In the genomic region with DNA sequence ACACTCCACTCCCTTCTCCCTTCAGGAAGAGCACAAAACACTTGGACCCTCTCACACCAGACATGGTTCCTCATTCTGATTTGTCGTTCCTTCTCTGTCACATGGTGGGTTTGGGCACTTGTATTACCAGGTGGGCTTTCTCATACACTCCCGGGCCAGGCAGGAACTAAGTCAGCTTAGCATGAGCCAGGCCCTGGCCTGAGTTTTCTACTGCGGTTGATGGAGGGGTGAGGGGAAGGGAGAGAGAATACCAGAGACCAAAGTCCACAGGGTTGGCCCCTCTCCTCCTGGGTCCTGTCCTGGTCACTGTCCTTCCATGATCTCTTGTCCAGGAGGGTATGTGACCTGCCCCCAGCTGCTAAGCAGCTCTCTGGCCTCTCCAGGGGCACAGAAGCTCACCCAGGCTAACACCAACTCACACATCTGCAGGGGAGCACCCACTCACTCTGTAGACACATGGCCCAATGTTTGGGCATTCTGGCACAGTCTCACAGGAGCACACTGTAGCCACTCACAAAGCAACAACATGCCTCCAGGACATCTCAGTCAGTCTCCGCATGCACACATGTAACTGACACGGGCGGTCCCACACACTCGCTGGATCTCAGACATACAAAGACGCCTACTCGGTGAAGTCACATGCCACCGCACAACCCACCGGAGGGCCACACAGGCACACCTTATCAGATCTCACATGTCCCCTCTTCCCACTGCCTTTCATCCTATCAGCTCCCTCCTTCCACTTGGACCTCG, we compare ENCODE assay signal across 9 mouse cellular contexts. TPM values are rescaled to one million over a fixed set of nuclear protein-coding genes. Genes with fewer than 3 reads are reported as not detected.
A peak's percentile ranks its signal among the peaks of the same experiment; 100 is the strongest.
DNase-seq lines count a peak whose midpoint lies in the region; ATAC-seq and TF ChIP-seq lines count a peak whose summit lies in the region.
"Had no signal": no experiment of that assay in that cellular context is flagged by ENCODE, and none has a peak within 500 bp of the region (broad histone marks: within the 10 kb centered on the region; RNA-seq: fewer than 3 reads in every experiment).

No protein-coding gene starts in this region.

- peak overlapping the region; percentile 69; the same call in 1 of the 2 replicates for H3K27ac ChIP-seq in cerebellum, adult 2 months (ENCODE audit: insufficient read depth, low read length)
- peak overlapping the region; percentile 100 for H3K27ac ChIP-seq in forebrain, postnatal 0 days (ENCODE audit: low read depth, low read length)
- peak overlapping the region; percentile 97 for H3K27ac ChIP-seq in kidney, adult 2 months (ENCODE audit: insufficient read depth, low read depth, low read length)
- peak overlapping the region; percentile 100 for H3K27ac ChIP-seq in limb, embryonic 13.5 days

- WGBS in cerebellum, adult 2 months = under 1% methylated on average over 12 of the region's 12 CpGs
- WGBS in forebrain, postnatal 0 days = under 1% methylated on average over 12 of the region's 12 CpGs
- WGBS in kidney, adult 2 months = 4% methylated on average over 12 of the region's 12 CpGs
- WGBS in limb, embryonic 13.5 days = 4% methylated on average over 12 of the region's 12 CpGs

- no peak for TF ChIP-seq POLR2A in cerebellum, adult 2 months (IDR thresholded peaks at IDR 0.05; ENCODE audit: borderline replicate concordance, insufficient read depth, low read length)
- no peak for TF ChIP-seq POLR2A in kidney, adult 2 months (IDR thresholded peaks at IDR 0.05; ENCODE audit: low read depth, low read length)

- no peak for ATAC-seq in forebrain, postnatal 0 days
- ATAC-seq in limb, embryonic 13.5 days (ENCODE audit: low FRiP score, low read depth) = no peak
- ATAC-seq in megakaryocyte-erythroid progenitor cell, adult 5-6 weeks (replicated peaks; ENCODE audit: low FRiP score, low TSS enrichment, poor library complexity, severe bottlenecking) = no peak

- H3K27me3 ChIP-seq in cerebellum, adult 2 months (ENCODE audit: control insufficient read depth, insufficient read depth, low read length) = no peaks in the 10 kb centered on the region
- H3K27me3 ChIP-seq in forebrain, postnatal 0 days (ENCODE audit: insufficient read depth, low read length) = no peaks in the 10 kb centered on the region
- no peaks in the 10 kb centered on the region for H3K27me3 ChIP-seq in kidney, adult 2 months (replicated peaks; ENCODE audit: control insufficient read depth, insufficient read depth, low read length)
- no peaks in the 10 kb centered on the region; the same call in 1 of the 2 replicates for H3K27me3 ChIP-seq in limb, embryonic 13.5 days
- H3K27me3 ChIP-seq: Patski had no signal

- peaks cover 23% of the 10 kb centered on the region for H3K36me3 ChIP-seq in forebrain, postnatal 0 days (ENCODE audit: insufficient read depth)
- peaks cover 3% of the 10 kb centered on the region; the same call in 1 of the 2 replicates for H3K36me3 ChIP-seq in kidney, adult 2 months (ENCODE audit: control insufficient read depth, insufficient read depth, low read length)
- H3K36me3 ChIP-seq in limb, embryonic 13.5 days = peaks cover 29% of the 10 kb centered on the region

- H3K9me3 ChIP-seq in forebrain, postnatal 0 days (ENCODE audit: low read length) = no peaks in the 10 kb centered on the region
- H3K9me3 ChIP-seq in limb, embryonic 13.5 days = no peaks in the 10 kb centered on the region

- DNase-seq in cerebellum, adult 2 months = peak; percentile 49 to 58
- no peak for DNase-seq in cerebellum, adult 11 months
- DNase-seq in T-cell, adult 2 months (ENCODE audit: low spot score) = peak; percentile 40
- peak; percentile 67 for DNase-seq in forebrain, postnatal 0 days
- peak; percentile 88 for DNase-seq in kidney, adult 2 months
- DNase-seq in right cerebral cortex, adult 2 months (ENCODE audit: low spot score in 2 of 2) = peak; percentile 75 to 81

- H3K4me1 ChIP-seq in cerebellum, adult 2 months (ENCODE audit: control insufficient read depth, insufficient read depth, low read length) = peaks cover 11% of the 10 kb centered on the region
- H3K4me1 ChIP-seq in forebrain, postnatal 0 days (ENCODE audit: insufficient read depth) = peaks cover 14% of the 10 kb centered on the region; the same call in 1 of the 2 replicates
- peaks cover 26% of the 10 kb centered on the region for H3K4me1 ChIP-seq in kidney, adult 2 months (ENCODE audit: control insufficient read depth, insufficient read depth, low read length)
- H3K4me1 ChIP-seq in limb, embryonic 13.5 days = peaks cover 66% of the 10 kb centered on the region

- peak overlapping the region; percentile 100 for H3K9ac ChIP-seq in forebrain, postnatal 0 days
- H3K9ac ChIP-seq in limb, embryonic 13.5 days = peak overlapping the region; percentile 100

- TF ChIP-seq CTCF in cerebellum, adult 2 months (IDR thresholded peaks at IDR 0.05; ENCODE audit: borderline replicate concordance, insufficient read depth, low read depth, low read length) = no peak
- TF ChIP-seq CTCF in forebrain, postnatal 0 days (IDR thresholded peaks at IDR 0.05; ENCODE audit: low read depth) = peak; percentile 0; the same call in 1 of the 2 replicates
- no peak for TF ChIP-seq CTCF in kidney, adult 2 months (conservative IDR thresholded peaks at IDR 0.05; ENCODE audit: insufficient read depth, insufficient read length, low read depth, low read length)

- peak overlapping the region; percentile 85 for H3K4me3 ChIP-seq in cerebellum, adult 2 months (replicated peaks; ENCODE audit: insufficient read depth, low read depth, low read length)
- peak overlapping the region; percentile 100 for H3K4me3 ChIP-seq in forebrain, postnatal 0 days (ENCODE audit: low read depth, low read length)
- H3K4me3 ChIP-seq in kidney, adult 2 months (ENCODE audit: insufficient read depth, low read depth, low read length) = peak overlapping the region; percentile 96
- H3K4me3 ChIP-seq in limb, embryonic 13.5 days = peak overlapping the region; percentile 90

- peak overlapping the region; percentile 96 for H3K4me2 ChIP-seq in forebrain, postnatal 0 days (ENCODE audit: low read depth)
- peak overlapping the region; percentile 100 for H3K4me2 ChIP-seq in limb, embryonic 13.5 days (replicated peaks)

RNA-seq across cellular contexts. Expression of a gene that starts 3.8 kb away (rescaled TPM):
- 958 and 983 TPM in 2 replicates for polyA plus RNA-seq in cerebellum, adult 2 months (2012; rRNA removed)
- 722 and 784 TPM in 2 replicates for total RNA-seq in forebrain, postnatal 0 days (2014; rRNA removed)
- polyA plus RNA-seq in forebrain, postnatal 0 days (2015; fragmentation: Nextera tagmentation; extraction: Ambion mirVana) = 1,090 and 1,099 TPM in 2 replicates
- 1,732 and 2,839 TPM in 2 replicates for polyA plus RNA-seq in kidney, adult 2 months (2012; rRNA removed)
- polyA plus RNA-seq in limb, embryonic 13.5 days (2015; fragmentation: Nextera tagmentation; extraction: Ambion mirVana) = 303 and 321 TPM in 2 replicates
- total RNA-seq in megakaryocyte-erythroid progenitor cell, adult 5-6 weeks (2014; fragmentation: Nextera tagmentation) = 5.3 and 30.7 TPM in 2 replicates
- total RNA-seq in megakaryocyte-erythroid progenitor cell, adult 5-6 weeks (2017) = 21.6 and 22.1 TPM in 2 replicates

RNA-seq across cellular contexts. Expression of a gene that starts 4.6 kb away (rescaled TPM):
- 1.5 TPM in 2 replicates for polyA plus RNA-seq in cerebellum, adult 2 months (2012; rRNA removed)
- total RNA-seq in forebrain, postnatal 0 days (2014; rRNA removed) = 1.9 and 2.4 TPM in 2 replicates
- 2.6 and 3.9 TPM in 2 replicates for polyA plus RNA-seq in forebrain, postnatal 0 days (2015; fragmentation: Nextera tagmentation; extraction: Ambion mirVana)
- polyA plus RNA-seq in kidney, adult 2 months (2012; rRNA removed) = 0.80 and 1.5 TPM in 2 replicates
- 1.7 and 3.1 TPM in 2 replicates for polyA plus RNA-seq in limb, embryonic 13.5 days (2015; fragmentation: Nextera tagmentation; extraction: Ambion mirVana)
- total RNA-seq in megakaryocyte-erythroid progenitor cell, adult 5-6 weeks (2014; fragmentation: Nextera tagmentation) = 0.09 and 0.35 TPM in 2 replicates
- 1.6 TPM in 1 of 2 replicates, not detected in the other for total RNA-seq in megakaryocyte-erythroid progenitor cell, adult 5-6 weeks (2017)

RNA-seq across cellular contexts. Expression of a gene that starts 15.1 kb away (rescaled TPM):
- polyA plus RNA-seq in cerebellum, adult 2 months (2012; rRNA removed) = 669 and 677 TPM in 2 replicates
- total RNA-seq in forebrain, postnatal 0 days (2014; rRNA removed) = 432 and 471 TPM in 2 replicates
- polyA plus RNA-seq in forebrain, postnatal 0 days (2015; fragmentation: Nextera tagmentation; extraction: Ambion mirVana) = 665 and 718 TPM in 2 replicates
- polyA plus RNA-seq in kidney, adult 2 months (2012; rRNA removed) = 402 and 403 TPM in 2 replicates
- 354 and 355 TPM in 2 replicates for polyA plus RNA-seq in limb, embryonic 13.5 days (2015; fragmentation: Nextera tagmentation; extraction: Ambion mirVana)
- 103 and 117 TPM in 2 replicates for total RNA-seq in megakaryocyte-erythroid progenitor cell, adult 5-6 weeks (2014; fragmentation: Nextera tagmentation)
- total RNA-seq in megakaryocyte-erythroid progenitor cell, adult 5-6 weeks (2017) = 59.2 and 99.1 TPM in 2 replicates

RNA-seq across cellular contexts. Expression of a gene that starts 28.1 kb away (rescaled TPM):
- polyA plus RNA-seq in cerebellum, adult 2 months (2012; rRNA removed) = 0.05 and 0.26 TPM in 2 replicates
- 0.57 and 0.69 TPM in 2 replicates for total RNA-seq in forebrain, postnatal 0 days (2014; rRNA removed)
- 0.25 and 0.72 TPM in 2 replicates for polyA plus RNA-seq in forebrain, postnatal 0 days (2015; fragmentation: Nextera tagmentation; extraction: Ambion mirVana)
- 0.57 and 4.3 TPM in 2 replicates for polyA plus RNA-seq in kidney, adult 2 months (2012; rRNA removed)
- 0.04 and 0.15 TPM in 2 replicates for polyA plus RNA-seq in limb, embryonic 13.5 days (2015; fragmentation: Nextera tagmentation; extraction: Ambion mirVana)
- total RNA-seq in megakaryocyte-erythroid progenitor cell, adult 5-6 weeks (2014; fragmentation: Nextera tagmentation) = not detected in 2 replicates
- total RNA-seq in megakaryocyte-erythroid progenitor cell, adult 5-6 weeks (2017) = not detected in 2 replicates
- polyA plus RNA-seq: Patski had no signal

RNA-seq across cellular contexts. Expression of a gene that starts 49.2 kb away (rescaled TPM):
- 276 and 289 TPM in 2 replicates for polyA plus RNA-seq in cerebellum, adult 2 months (2012; rRNA removed)
- total RNA-seq in forebrain, postnatal 0 days (2014; rRNA removed) = 82.4 and 117 TPM in 2 replicates
- polyA plus RNA-seq in forebrain, postnatal 0 days (2015; fragmentation: Nextera tagmentation; extraction: Ambion mirVana) = 87.8 and 93.0 TPM in 2 replicates
- 268 and 276 TPM in 2 replicates for polyA plus RNA-seq in kidney, adult 2 months (2012; rRNA removed)
- polyA plus RNA-seq in limb, embryonic 13.5 days (2015; fragmentation: Nextera tagmentation; extraction: Ambion mirVana) = 128 and 133 TPM in 2 replicates
- total RNA-seq in megakaryocyte-erythroid progenitor cell, adult 5-6 weeks (2014; fragmentation: Nextera tagmentation) = 71.0 and 117 TPM in 2 replicates
- 46.8 and 57.5 TPM in 2 replicates for total RNA-seq in megakaryocyte-erythroid progenitor cell, adult 5-6 weeks (2017)
